Mouse (Mus musculus) lung, embryonic 14.5 days (tissue): ENCODE measurements around the gene Mylk. TPM values are rescaled to one million over a fixed set of nuclear protein-coding genes. Genes with fewer than 3 reads are reported as not detected.

Experiments used
- ATAC-seq: fragments of 200-750 bp; cut with Nextera tagmentation; 2 replicates; pipeline ENCODE4 v1.8.0; 2017; ENCODE audit warnings: mild to moderate bottlenecking, moderate TSS enrichment, moderate library complexity; ENCODE audit not compliant: insufficient read depth
- DNase-seq: peaks from one replicate; pipeline ENCODE4 v3.0.0-alpha.2; 2015
- H3K27ac ChIP-seq: fragments of 300-500 bp; sonication (generic); 2 replicates; pipeline ENCODE4 v1.5.1; 2014; ENCODE audit warnings: low read depth, mild to moderate bottlenecking, moderate library complexity
- H3K27me3 ChIP-seq: fragments of 300-500 bp; sonication (generic); 2 replicates; pipeline ENCODE4 v1.6.1; 2014; ENCODE audit warnings: low read length, control low read depth; ENCODE audit not compliant: insufficient read depth
- H3K36me3 ChIP-seq: fragments of 300-500 bp; sonication (generic); 2 replicates; pipeline ENCODE4 v1.6.1; 2014; ENCODE audit warnings: control low read depth; ENCODE audit not compliant: insufficient read depth
- H3K4me1 ChIP-seq: fragments of 300-500 bp; sonication (generic); 2 replicates; pipeline ENCODE4 v1.6.1; 2014; ENCODE audit warnings: antibody characterized with exemption, control low read depth; ENCODE audit not compliant: insufficient read depth
- H3K4me2 ChIP-seq: fragments of 300-500 bp; sonication (generic); 2 replicates; pipeline ENCODE4 v1.6.1; 2014; ENCODE audit warnings: mild to moderate bottlenecking
- H3K4me3 ChIP-seq: fragments of 300-500 bp; sonication (generic); 2 replicates; pipeline ENCODE4 v1.5.1; 2014; ENCODE audit warnings: low read depth, low read length
- H3K9ac ChIP-seq: fragments of 300-500 bp; sonication (generic); 2 replicates; pipeline ENCODE4 v1.6.1; 2014
- H3K9me3 ChIP-seq: fragments of 300-500 bp; sonication (generic); 2 replicates; pipeline ENCODE4 v1.6.1; 2016; ENCODE audit warnings: low read depth, low read length, control low read depth
- CTCF ChIP-seq: IDR thresholded peaks from 2 replicates; pipeline ENCODE4 v1.5.1; 2016; ENCODE audit warnings: antibody characterized with exemption, low read depth
- WGBS: fragments of 180-500 bp; shearing (Covaris S2); extraction: QIAGEN DNeasy Blood & Tissue Kit; methylation state at CpG from one replicate; pipeline ENCODE4 v1.1.7; 2014; 5-methylcytosine and 5-hydroxymethylcytosine counted together
- polyA plus RNA-seq: library from polyadenylated mRNA; unstranded; fragments of >200 nt; fragmentation: Nextera tagmentation; extraction: Ambion mirVana; gene quantifications from 2 replicates; pipeline ENCODE4 v1.2.1, GENCODE M21; 2014

Gene Mylk
- polyA plus RNA-seq, 1 experiment from 2014 or later, result 122 TPM

DNA sequence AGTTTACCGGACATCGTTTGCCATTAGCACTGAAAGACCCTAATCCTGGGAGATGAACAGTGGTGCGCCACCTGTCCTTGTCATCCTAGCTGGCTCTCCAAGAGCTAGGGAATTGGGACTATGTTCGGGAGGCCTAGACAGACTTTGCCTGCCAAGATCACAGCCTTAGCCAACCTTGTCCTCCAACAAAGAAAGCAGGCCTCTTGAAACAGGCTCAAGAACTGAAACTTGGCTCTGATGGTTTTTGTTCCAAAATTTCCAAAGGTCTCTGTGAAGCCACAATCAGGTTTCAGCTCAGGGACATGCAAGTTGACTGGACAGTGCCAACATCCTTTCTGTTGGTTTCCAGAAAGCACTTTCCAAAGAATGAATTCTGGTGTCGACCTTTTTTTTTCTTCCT is 247.8 kb downstream of the Mylk start:
- Histone ChIP-seq H3K4me1 (peaks cover 17% of the 10 kb centered on the region), H3K4me3 (no peak overlapping the region), H3K27ac (no peak overlapping the region), H3K9me3 (no peaks in the 10 kb centered on the region), H3K36me3 (peaks cover 51% of the 10 kb centered on the region), H3K9ac (no peak overlapping the region), H3K4me2 (no peak overlapping the region), H3K27me3 (no peaks in the 10 kb centered on the region)
- WGBS, result 80% methylated on average over 5 of the region's 5 CpGs
- ATAC-seq (no peak), DNase-seq (no peak)
- TF ChIP-seq CTCF, result no peak

DNA sequence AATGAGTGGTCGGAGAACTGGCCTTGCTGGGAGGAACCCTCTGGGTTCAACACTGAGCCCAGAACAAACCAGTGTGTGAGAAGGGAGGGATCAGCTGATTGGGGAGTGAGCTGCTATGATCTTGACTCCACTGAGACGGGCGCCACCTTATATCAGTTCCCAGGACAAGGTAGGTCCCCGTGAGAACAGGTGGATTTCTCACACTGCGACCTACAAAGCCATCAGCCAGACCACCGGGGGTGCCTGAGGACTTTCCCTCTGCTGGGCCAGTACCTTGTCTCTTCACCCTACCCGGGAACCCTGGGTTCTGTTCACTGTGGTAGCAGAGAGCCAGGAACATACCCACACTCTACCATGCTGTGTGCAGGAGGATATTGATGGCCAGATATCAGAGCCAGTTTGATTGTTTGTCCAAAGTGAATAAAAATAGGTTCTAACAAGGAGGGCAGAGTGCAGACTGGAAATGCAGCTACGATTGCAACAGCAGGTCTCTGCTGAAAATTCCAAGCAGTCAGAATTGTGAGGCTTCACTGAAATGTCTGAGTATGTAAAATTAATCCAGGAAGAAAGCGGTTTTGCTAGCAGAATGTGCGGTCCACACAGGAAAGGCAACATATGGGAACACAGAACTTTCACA is 248.8 kb downstream of the Mylk start:
- no peak for TF ChIP-seq CTCF
- Histone ChIP-seq H3K4me2 (no peak overlapping the region), H3K27ac (peak overlapping the region; percentile 84), H3K9me3 (no peaks in the 10 kb centered on the region), H3K27me3 (no peaks in the 10 kb centered on the region), H3K36me3 (peaks cover 47% of the 10 kb centered on the region), H3K4me1 (peaks cover 17% of the 10 kb centered on the region), H3K9ac (no peak overlapping the region), H3K4me3 (no peak overlapping the region)
- no peak for ATAC-seq
- DNase-seq, result no peak
- WGBS, result 79% methylated on average over 10 of the region's 10 CpGs

DNA sequence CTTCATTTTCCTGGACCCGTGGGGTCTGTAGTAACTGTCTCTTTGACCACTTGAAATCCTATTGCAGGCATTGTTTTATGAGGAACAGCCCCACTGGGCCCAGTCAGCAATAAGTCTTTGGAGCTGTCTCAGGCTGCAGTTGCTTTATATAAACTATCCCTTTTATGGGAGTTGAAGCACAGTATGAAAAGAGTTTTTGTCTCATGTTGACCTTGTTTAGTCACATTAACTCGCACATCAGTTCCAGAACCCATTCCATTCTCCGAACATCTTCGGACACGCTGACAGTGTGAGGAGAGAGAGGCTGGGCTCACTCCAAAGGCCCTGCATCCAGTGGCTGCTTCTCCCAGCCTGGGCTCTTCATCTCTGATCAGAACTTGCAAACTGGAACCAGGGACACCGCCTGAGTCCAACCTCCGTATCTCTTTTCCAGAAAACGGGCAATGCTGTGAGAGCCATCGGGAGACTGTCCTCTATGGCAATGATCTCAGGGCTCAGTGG is 249.7 kb downstream of the Mylk start:
- Histone ChIP-seq H3K27me3 (no peaks in the 10 kb centered on the region), H3K4me3 (0 out of 2 replicates have a peak overlapping the region, but pooled peaks have one; percentile 6), H3K4me2 (peak overlapping the region; percentile 33; the same call in 1 of the 2 replicates), H3K36me3 (peaks cover 42% of the 10 kb centered on the region), H3K27ac (peak overlapping the region; percentile 84), H3K9ac (peak overlapping the region; percentile 32; the same call in 1 of the 2 replicates), H3K4me1 (peaks cover 17% of the 10 kb centered on the region), H3K9me3 (no peaks in the 10 kb centered on the region)
- ATAC-seq (peak; percentile 62), DNase-seq (peak; percentile 79)
- 43% methylated on average over 9 of the region's 9 CpGs for WGBS
- TF ChIP-seq CTCF, result no peak

DNA sequence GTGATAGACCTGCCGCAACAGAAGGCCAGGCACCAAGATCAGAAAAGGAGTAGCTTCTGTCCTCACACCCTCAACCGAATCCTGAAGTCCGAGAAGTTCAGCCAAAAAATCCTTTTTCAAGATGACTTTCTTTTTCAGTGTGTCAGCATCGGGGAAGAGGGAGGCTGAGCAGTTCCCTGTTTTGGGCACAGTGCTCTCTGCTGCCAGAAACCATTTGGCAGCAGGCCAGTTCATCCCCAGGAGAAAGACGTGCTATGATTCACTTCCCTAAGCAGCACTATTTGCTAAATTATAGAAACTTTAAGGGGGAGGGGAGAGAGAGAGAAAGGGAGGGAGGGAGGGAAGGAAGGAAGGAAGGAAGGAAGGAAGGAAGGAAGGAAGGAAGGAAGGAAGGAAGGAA is 251.1 kb downstream of the Mylk start:
- Histone ChIP-seq H3K9ac (peak overlapping the region; percentile 43), H3K9me3 (no peaks in the 10 kb centered on the region), H3K4me3 (peak overlapping the region; percentile 20), H3K27me3 (no peaks in the 10 kb centered on the region), H3K36me3 (peaks cover 29% of the 10 kb centered on the region), H3K27ac (peak overlapping the region; percentile 82), H3K4me1 (peaks cover 21% of the 10 kb centered on the region), H3K4me2 (peak overlapping the region; percentile 38)
- TF ChIP-seq CTCF, result no peak
- DNase-seq (peak; percentile 95), ATAC-seq (peak; percentile 72)
- WGBS, result 21% methylated on average over 5 of the region's 5 CpGs

DNA sequence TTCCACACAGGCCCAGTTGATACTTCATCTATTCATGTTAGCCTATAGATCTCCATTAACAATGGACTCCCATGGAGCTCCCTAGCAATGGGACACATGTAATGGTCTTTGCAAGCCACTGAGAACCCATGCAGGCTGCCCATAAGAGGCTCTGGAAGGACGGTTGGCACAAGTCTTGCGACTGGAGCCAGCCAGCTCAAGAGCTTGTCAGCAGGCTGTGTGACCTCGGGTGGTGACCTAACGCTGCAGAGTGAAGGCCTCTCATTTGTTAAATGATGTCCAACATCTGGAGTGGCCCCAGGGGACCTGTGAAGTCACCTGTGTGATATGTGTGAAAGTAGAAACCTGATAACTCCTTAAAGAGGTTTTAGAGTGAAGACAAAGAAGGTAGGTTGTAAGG is 252.0 kb downstream of the Mylk start:
- Histone ChIP-seq H3K4me3 (peak overlapping the region; percentile 11; the same call in 1 of the 2 replicates), H3K9me3 (no peaks in the 10 kb centered on the region), H3K4me2 (peak overlapping the region; percentile 43), H3K4me1 (peaks cover 24% of the 10 kb centered on the region), H3K27me3 (no peaks in the 10 kb centered on the region), H3K27ac (peak overlapping the region; percentile 26; the same call in 1 of the 2 replicates), H3K9ac (no peak overlapping the region), H3K36me3 (peaks cover 21% of the 10 kb centered on the region)
- DNase-seq (no peak), ATAC-seq (no peak)
- no peak for TF ChIP-seq CTCF
- 45% methylated on average over 4 of the region's 4 CpGs for WGBS

DNA sequence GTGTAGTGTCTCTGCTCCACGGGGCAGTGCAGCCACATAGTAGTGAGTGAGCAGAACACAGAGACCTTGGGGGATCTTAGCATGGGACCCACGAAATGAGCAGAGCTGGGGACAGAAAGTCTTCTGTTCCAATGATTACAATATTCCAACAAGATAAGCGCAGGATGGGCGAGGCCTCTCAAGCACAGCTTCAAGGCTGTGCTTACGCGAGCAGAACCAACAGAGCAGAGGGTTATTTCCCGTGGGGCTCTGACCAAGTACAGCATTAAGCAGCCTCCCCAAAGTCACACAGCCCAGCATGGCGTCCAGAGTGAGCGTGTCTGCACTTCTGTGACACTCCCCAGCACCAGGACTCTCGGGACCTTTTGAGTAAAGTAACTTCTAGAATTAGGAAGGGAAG is 252.6 kb downstream of the Mylk start:
- Histone ChIP-seq H3K27me3 (no peaks in the 10 kb centered on the region), H3K9me3 (no peaks in the 10 kb centered on the region), H3K36me3 (peaks cover 21% of the 10 kb centered on the region), H3K4me2 (peak overlapping the region; percentile 43), H3K9ac (no peak overlapping the region), H3K27ac (peak overlapping the region; percentile 37), H3K4me3 (peak overlapping the region; percentile 11; the same call in 1 of the 2 replicates), H3K4me1 (peaks cover 24% of the 10 kb centered on the region)
- 59% methylated on average over 10 of the region's 10 CpGs for WGBS
- no peak for TF ChIP-seq CTCF
- ATAC-seq, result no peak
- no peak for DNase-seq

DNA sequence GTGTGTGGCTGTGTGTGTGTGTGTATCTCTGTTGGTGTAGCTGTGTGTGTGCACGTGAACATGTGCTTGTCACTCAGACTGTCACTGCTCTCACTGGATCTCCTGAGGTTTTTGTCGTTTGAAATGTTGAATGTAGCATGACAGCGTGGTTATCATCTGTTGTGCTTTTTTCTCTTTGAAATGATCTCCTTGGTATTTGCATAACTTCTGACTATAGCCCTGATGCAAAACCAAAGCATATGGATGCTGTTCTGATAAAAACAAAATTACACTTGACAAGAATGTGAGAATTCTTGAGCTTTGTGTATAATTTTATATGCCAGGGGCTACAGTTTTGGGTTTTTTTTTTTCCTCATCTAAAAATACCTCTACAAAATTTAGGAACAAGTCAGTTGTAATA is 254.0 kb downstream of the Mylk start:
- peaks cover 16% of the 10 kb centered on the region for H3K36me3 ChIP-seq
- DNase-seq, result no peak
- no peak overlapping the region for H3K27ac ChIP-seq
- no peak for TF ChIP-seq CTCF
- no peak overlapping the region for H3K4me3 ChIP-seq
- WGBS, result 65% methylated on average over 3 of the region's 3 CpGs
- H3K4me1 ChIP-seq, result peaks cover 24% of the 10 kb centered on the region
- no peaks in the 10 kb centered on the region for H3K9me3 ChIP-seq
- no peaks in the 10 kb centered on the region for H3K27me3 ChIP-seq
- no peak overlapping the region for H3K9ac ChIP-seq
- no peak overlapping the region for H3K4me2 ChIP-seq
- ATAC-seq, result no peak
